Mouse (Mus musculus) limb, embryonic 11.5 days (tissue): ENCODE data around the gene Sapcd1. TPM values are rescaled to one million over a fixed set of nuclear protein-coding genes. Genes with fewer than 3 reads are reported as not detected.
"Not testable (repeated sequence)": the region's sequence is repeated elsewhere in the genome, so short reads cannot be mapped to it uniquely, and the experiment has no call there.

Source experiments
- ATAC-seq: fragments of 200-750 bp; cut with Nextera tagmentation; 2 replicates; pipeline ENCODE4 v1.8.0; 2017; ENCODE audit warnings: low read depth; ENCODE audit not compliant: insufficient number of reproducible peaks, low FRiP score, low TSS enrichment
- DNase-seq: peaks from one replicate; pipeline ENCODE4 v3.0.0-alpha.2; 2015; ENCODE audit warnings: low spot score
- H3K27ac ChIP-seq: fragments of 300-500 bp; sonication (generic); replicated peaks from 2 replicates; pipeline ENCODE4 v1.5.1; 2014; ENCODE audit warnings: low read depth, mild to moderate bottlenecking, low read length
- H3K27me3 ChIP-seq: fragments of 300-500 bp; sonication (generic); 2 replicates; pipeline ENCODE4 v1.6.1; 2014; ENCODE audit warnings: mild to moderate bottlenecking, low read length, mixed read lengths; ENCODE audit not compliant: control insufficient read depth, insufficient read depth
- H3K36me3 ChIP-seq: fragments of 300-500 bp; sonication (generic); 2 replicates; pipeline ENCODE4 v1.6.1; 2014; ENCODE audit warnings: mild to moderate bottlenecking, low read length, moderate library complexity, mixed read lengths; ENCODE audit not compliant: control insufficient read depth, insufficient read depth
- H3K4me1 ChIP-seq: fragments of 300-500 bp; sonication (generic); 2 replicates; pipeline ENCODE4 v1.6.1; 2014; ENCODE audit warnings: low read length, mixed read lengths; ENCODE audit not compliant: control insufficient read depth, insufficient read depth
- H3K4me2 ChIP-seq: fragments of 300-500 bp; sonication (generic); 2 replicates; pipeline ENCODE4 v1.6.1; 2014; ENCODE audit warnings: low read depth, mild to moderate bottlenecking, moderate library complexity; ENCODE audit not compliant: severe bottlenecking
- H3K4me3 ChIP-seq: fragments of 300-500 bp; sonication (generic); 2 replicates; pipeline ENCODE4 v1.5.1; 2014; ENCODE audit warnings: low read depth, low read length
- H3K9ac ChIP-seq: fragments of 300-500 bp; sonication (generic); 2 replicates; pipeline ENCODE4 v1.6.1; 2014; ENCODE audit warnings: mild to moderate bottlenecking, low read length
- H3K9me3 ChIP-seq: fragments of 300-500 bp; sonication (generic); 2 replicates; pipeline ENCODE4 v1.6.1; 2016; ENCODE audit warnings: low read length; ENCODE audit not compliant: control insufficient read depth
- WGBS: fragments of 180-500 bp; shearing (Covaris S2); extraction: QIAGEN DNeasy Blood & Tissue Kit; methylation state at CpG from one replicate; pipeline ENCODE4 v1.1.7; 2014; 5-methylcytosine and 5-hydroxymethylcytosine counted together
- polyA plus RNA-seq: library from polyadenylated mRNA; unstranded; fragments of >200 nt; fragmentation: Nextera tagmentation; extraction: Ambion mirVana; gene quantifications from 2 replicates; pipeline ENCODE4 v1.2.1, GENCODE M21; 2014

Sapcd1 gene
- polyA plus RNA-seq, 1 experiment from 2014 or later, result 1.4 TPM

DNA sequence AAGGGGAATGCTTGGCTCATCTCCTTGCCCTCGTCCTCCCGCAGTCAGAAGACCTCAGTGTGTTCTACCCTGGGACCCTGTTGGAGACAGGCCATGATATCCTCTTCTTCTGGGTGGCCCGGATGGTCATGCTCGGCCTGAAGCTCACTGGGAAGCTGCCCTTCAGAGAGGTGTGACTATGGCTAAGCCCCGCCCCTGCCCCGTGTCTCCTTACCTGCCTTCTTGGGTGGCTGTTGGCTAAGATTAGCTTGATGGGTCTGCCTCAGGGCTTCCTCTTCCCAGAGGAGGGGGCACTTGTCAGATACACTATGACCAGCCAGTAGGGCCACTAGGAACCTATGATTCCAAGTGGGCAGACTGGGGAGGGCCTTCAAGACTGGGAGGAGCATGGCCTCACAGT lies 14.6 kb downstream of the Sapcd1 start:
- WGBS, result 85% methylated on average over 6 of the region's 6 CpGs
- DNase-seq, result no peak

DNA sequence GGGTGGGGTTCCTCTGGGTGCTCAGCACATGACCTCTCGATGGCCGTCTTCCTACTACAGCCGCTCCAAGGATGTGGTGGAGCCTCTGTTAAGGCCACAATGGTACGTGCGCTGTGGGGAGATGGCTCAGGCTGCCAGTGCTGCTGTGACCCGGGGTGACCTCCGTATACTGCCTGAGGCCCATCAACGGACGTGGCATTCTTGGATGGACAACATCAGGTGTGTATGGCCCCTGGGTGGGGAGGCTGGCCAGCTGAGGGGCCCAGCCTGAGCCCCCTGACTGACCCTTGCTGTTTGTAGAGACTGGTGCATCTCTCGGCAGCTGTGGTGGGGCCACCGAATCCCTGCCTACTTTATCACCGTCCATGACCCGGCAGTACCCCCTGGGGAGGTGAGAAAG lies 15.4 kb downstream of the Sapcd1 start:
- Histone ChIP-seq H3K27me3 (no peaks in the 10 kb centered on the region), H3K4me3 (no peak overlapping the region), H3K4me2 (no peak overlapping the region), H3K9ac (no peak overlapping the region), H3K4me1 (no peaks in the 10 kb centered on the region), H3K9me3 (no peaks in the 10 kb centered on the region), H3K36me3 (peaks cover 73% of the 10 kb centered on the region), H3K27ac (no peak overlapping the region)
- DNase-seq (no peak), ATAC-seq (no peak)
- WGBS, result 85% methylated on average over 13 of the region's 13 CpGs

More for the DNA sequence above, 14.6 kb downstream of the Sapcd1 start:
- no peak overlapping the region for H3K27ac ChIP-seq
- no peaks in the 10 kb centered on the region for H3K27me3 ChIP-seq
- peaks cover 69% of the 10 kb centered on the region for H3K36me3 ChIP-seq
- ATAC-seq, result no peak
- no peaks in the 10 kb centered on the region for H3K9me3 ChIP-seq
- no peak overlapping the region for H3K9ac ChIP-seq
- no peak overlapping the region for H3K4me3 ChIP-seq
- H3K4me2 ChIP-seq, result no peak overlapping the region
- H3K4me1 ChIP-seq, result no peaks in the 10 kb centered on the region

DNA sequence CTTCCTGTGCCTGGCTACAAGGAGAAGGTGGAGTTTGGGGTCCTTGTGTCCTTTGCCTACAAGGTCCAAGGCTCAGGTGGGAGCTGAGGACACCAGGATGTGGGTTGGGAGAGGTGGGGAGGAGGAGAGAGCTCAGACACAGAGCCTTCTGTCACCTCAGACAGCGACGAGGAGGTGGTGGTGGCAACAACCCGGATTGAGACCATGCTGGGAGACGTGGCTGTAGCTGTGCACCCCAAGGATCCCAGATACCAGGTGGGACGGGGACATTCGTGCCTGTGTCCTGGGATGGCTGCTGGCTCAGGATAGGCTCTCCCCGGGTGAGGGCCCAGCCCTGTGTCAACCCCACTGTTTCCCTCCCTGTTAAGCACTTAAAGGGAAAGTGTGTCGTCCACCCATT lies 16.4 kb downstream of the Sapcd1 start:
- 92% methylated on average over 8 of the region's 8 CpGs for WGBS
- H3K4me2 ChIP-seq, result no peak overlapping the region
- H3K27me3 ChIP-seq, result no peaks in the 10 kb centered on the region
- no peak for DNase-seq
- peaks cover 76% of the 10 kb centered on the region for H3K36me3 ChIP-seq
- H3K4me1 ChIP-seq, result no peaks in the 10 kb centered on the region
- ATAC-seq, result no peak
- H3K9me3 ChIP-seq, result no peaks in the 10 kb centered on the region
- no peak overlapping the region for H3K27ac ChIP-seq
- no peak overlapping the region for H3K9ac ChIP-seq
- no peak overlapping the region for H3K4me3 ChIP-seq

DNA sequence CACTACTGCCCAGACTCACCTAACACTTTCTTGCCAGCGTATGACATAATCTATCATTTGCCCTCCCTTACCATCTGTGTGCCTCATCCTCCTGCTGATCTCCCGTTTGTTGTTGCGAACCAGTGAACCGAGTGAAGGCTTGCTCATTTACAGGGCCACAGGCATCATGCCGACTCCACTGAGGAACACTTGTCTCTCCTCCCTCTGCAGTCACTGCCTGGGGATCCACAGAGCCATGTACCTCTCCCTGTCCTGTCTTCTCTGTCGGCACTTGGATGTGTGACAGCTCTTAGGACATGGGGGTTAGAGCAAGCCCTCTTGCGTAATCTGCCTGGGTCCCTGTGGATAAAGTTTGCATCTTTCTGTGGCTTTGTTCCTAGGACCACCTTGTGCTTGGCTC lies 18.2 kb downstream of the Sapcd1 start:
- H3K9me3 ChIP-seq, result no peaks in the 10 kb centered on the region
- ATAC-seq, result no peak
- no peak overlapping the region for H3K4me2 ChIP-seq
- H3K4me3 ChIP-seq, result no peak overlapping the region
- no peak for DNase-seq
- H3K27me3 ChIP-seq, result no peaks in the 10 kb centered on the region
- H3K36me3 ChIP-seq, result peaks cover 68% of the 10 kb centered on the region
- H3K27ac ChIP-seq, result no peak overlapping the region
- no peaks in the 10 kb centered on the region for H3K4me1 ChIP-seq
- 94% methylated on average over 7 of the region's 7 CpGs for WGBS
- H3K9ac ChIP-seq, result no peak overlapping the region

DNA sequence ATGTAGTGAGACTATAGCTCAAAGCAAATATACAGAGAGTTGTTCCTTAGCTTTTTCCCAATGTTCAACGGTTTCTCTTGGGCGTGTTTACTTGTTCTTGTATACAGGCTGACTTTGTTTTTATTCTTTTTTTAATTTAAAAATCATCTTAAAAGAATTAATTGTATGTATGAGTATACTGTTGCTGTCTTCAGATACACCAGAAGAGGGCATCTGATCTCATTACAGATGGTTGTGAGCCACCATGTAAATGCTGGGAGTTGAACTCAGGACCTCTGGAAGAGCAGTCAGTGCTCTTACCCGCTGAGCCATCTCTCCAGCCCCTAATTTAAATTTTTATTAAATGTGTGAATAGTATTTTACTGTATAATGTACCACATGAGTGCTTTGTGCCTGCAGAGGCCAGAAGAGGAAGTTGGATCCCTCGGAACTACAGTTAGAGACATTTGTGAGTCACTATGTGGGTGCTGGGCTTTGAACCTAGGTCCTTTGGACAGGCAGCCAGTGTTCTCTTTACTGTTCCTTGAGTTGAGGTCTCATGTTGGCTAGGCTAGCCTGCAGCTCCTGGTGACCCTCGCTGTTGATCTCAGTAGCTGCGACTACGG lies 20.3 kb downstream of the Sapcd1 start:
- H3K4me2 ChIP-seq, result no peak overlapping the region
- ATAC-seq, result no peak
- H3K4me3 ChIP-seq, result no peak overlapping the region
- no peak overlapping the region for H3K9ac ChIP-seq
- no peaks in the 10 kb centered on the region for H3K9me3 ChIP-seq
- no peak for DNase-seq
- no peak overlapping the region for H3K27ac ChIP-seq
- peaks cover 10% of the 10 kb centered on the region for H3K4me1 ChIP-seq
- peaks cover 48% of the 10 kb centered on the region for H3K36me3 ChIP-seq
- H3K27me3 ChIP-seq, result no peaks in the 10 kb centered on the region
- WGBS, result 96% methylated on average over 7 of the region's 7 CpGs

DNA sequence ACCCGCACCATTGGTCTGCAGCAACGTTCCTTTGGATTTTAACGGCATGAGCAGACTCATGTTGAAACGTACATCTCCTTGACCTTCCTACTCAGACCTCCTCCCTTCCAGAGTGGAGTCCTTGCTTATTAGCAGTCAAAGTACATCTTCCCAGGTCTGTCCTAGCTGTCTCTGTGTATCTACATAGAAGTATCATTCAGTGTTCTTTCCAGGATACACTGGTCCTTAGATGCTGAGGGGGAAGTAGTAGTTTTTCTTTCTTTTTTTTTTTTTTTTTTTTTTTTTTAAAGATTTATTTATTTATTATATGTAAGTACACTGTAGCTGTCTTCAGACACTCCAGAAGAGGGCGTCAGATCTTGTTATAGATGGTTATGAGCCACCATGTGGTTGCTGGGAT lies 21.9 kb downstream of the Sapcd1 start:
- not testable (repeated sequence) for H3K27me3 ChIP-seq, H3K27ac ChIP-seq, ATAC-seq, H3K4me3 ChIP-seq, H3K4me2 ChIP-seq, H3K9ac ChIP-seq, H3K9me3 ChIP-seq, DNase-seq
- WGBS, result 94% methylated on average over 4 of the region's 5 CpGs
- peaks cover 14% of the 10 kb centered on the region for H3K4me1 ChIP-seq
- peaks cover 33% of the 10 kb centered on the region for H3K36me3 ChIP-seq

DNA sequence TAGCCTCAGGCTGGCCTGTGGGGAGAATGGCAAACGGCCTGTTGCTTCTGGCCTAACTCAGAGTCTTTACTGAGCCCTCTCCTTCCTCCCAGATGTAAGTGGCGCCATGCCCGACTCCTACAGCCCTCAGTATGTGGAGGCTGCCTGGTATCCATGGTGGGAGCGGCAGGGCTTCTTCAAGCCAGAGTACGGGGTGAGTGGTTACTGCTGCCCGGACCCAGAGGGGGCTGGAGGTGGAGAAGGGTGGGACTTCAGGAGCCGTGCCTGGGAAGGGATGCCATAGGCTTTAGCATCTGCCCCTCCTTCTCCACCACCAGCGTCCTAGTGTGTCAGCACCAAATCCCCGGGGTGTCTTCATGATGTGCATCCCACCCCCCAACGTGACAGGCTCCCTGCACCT lies 22.7 kb downstream of the Sapcd1 start:
- H3K36me3 ChIP-seq, result peaks cover 27% of the 10 kb centered on the region

DNA sequence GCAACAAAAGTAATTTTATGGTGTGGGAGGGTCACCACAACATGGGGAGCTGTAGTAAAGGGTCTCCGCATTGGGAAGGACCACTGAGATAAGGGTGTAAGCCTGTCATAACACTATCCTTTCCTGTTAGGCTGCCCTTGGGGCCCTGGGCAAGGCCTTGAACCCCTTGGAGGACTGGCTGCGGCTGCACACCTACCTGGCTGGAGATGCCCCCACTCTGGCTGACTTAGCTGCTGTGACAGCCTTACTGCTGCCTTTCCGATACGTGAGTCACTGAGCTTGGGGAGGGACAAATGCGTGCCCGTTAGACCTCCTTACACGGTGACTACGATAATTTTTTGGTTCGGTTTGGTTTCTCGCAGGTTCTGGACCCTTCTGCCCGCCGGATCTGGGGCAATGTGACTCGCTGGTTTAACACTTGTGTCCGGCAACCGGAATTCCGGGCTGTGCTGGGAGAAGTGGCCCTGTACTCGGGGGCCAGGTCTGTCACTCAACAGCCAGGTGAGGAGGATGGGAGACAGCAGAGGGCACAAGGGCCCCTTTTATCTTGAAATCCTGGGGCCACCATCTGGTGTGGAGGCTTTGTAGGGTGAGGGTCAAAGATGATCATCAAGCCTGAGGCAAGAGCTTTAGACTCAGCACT lies 23.6 kb downstream of the Sapcd1 start:
- Histone ChIP-seq H3K9me3 (no peaks in the 10 kb centered on the region), H3K27me3 (no peaks in the 10 kb centered on the region), H3K4me3 (no peak overlapping the region), H3K4me1 (peaks cover 16% of the 10 kb centered on the region), H3K4me2 (no peak overlapping the region), H3K36me3 (peaks cover 24% of the 10 kb centered on the region), H3K27ac (no peak overlapping the region), H3K9ac (no peak overlapping the region)
- ATAC-seq (no peak), DNase-seq (no peak)
- 93% methylated on average over 17 of the region's 17 CpGs for WGBS

More for the DNA sequence above, 22.7 kb downstream of the Sapcd1 start:
- Histone ChIP-seq H3K27ac (no peak overlapping the region), H3K4me1 (peaks cover 14% of the 10 kb centered on the region), H3K9me3 (no peaks in the 10 kb centered on the region), H3K9ac (no peak overlapping the region), H3K27me3 (no peaks in the 10 kb centered on the region), H3K4me2 (no peak overlapping the region), H3K4me3 (no peak overlapping the region)
- WGBS, result 93% methylated on average over 10 of the region's 10 CpGs
- DNase-seq, result no peak
- ATAC-seq, result no peak
